Mouse (Mus musculus) kidney, postnatal 0 days (tissue): ENCODE results near the gene Ctbp2. TPM values are rescaled to one million over a fixed set of nuclear protein-coding genes. Genes with fewer than 3 reads are reported as not detected.
A peak's percentile ranks its signal among the peaks of the same experiment; 100 is the strongest.

Experiments used
- ATAC-seq: fragments of 200-750 bp; cut with Nextera tagmentation; replicated peaks from 2 replicates; pipeline ENCODE4 v1.8.0; 2017; ENCODE audit warnings: low read depth, moderate number of reproducible peaks, moderate TSS enrichment, moderate library complexity; ENCODE audit not compliant: low FRiP score
- DNase-seq: peaks from one replicate; pipeline ENCODE4 v3.0.0-alpha.2; 2016; ENCODE audit warnings: low spot score
- H3K27ac ChIP-seq: fragments of 300-500 bp; sonication (generic); 2 replicates; pipeline ENCODE4 v1.5.1; 2014; ENCODE audit warnings: mild to moderate bottlenecking
- H3K27me3 ChIP-seq: fragments of 300-500 bp; sonication (generic); 2 replicates; pipeline ENCODE4 v1.6.1; 2014; ENCODE audit warnings: low read length, mixed read lengths; ENCODE audit not compliant: insufficient read depth
- H3K36me3 ChIP-seq: fragments of 300-500 bp; sonication (generic); 2 replicates; pipeline ENCODE4 v1.6.1; 2014; ENCODE audit warnings: low read length, mixed read lengths; ENCODE audit not compliant: insufficient read depth
- H3K4me1 ChIP-seq: fragments of 300-500 bp; sonication (generic); replicated peaks from 2 replicates; pipeline ENCODE4 v1.6.1; 2014; ENCODE audit warnings: antibody characterized with exemption, low read length, mixed read lengths; ENCODE audit not compliant: insufficient read depth
- H3K4me2 ChIP-seq: fragments of 300-500 bp; sonication (generic); 2 replicates; pipeline ENCODE4 v1.6.1; 2014; ENCODE audit warnings: mild to moderate bottlenecking, low read length, moderate library complexity, mixed read lengths
- H3K4me3 ChIP-seq: fragments of 300-500 bp; sonication (generic); replicated peaks from 2 replicates; pipeline ENCODE4 v1.5.1; 2014; ENCODE audit warnings: low read depth, low read length
- H3K9ac ChIP-seq: fragments of 300-500 bp; sonication (generic); 2 replicates; pipeline ENCODE4 v1.6.1; 2014; ENCODE audit warnings: low read depth, low read length
- H3K9me3 ChIP-seq: fragments of 300-500 bp; sonication (generic); replicated peaks from 2 replicates; pipeline ENCODE4 v1.6.1; 2016; ENCODE audit warnings: low read length, inconsistent platforms, mixed read lengths
- CTCF ChIP-seq: IDR thresholded peaks from 2 replicates; pipeline ENCODE4 v1.5.1; 2016; ENCODE audit warnings: antibody characterized with exemption, low read depth, mild to moderate bottlenecking, moderate library complexity
- WGBS: fragments of 180-500 bp; shearing (Covaris S2); extraction: QIAGEN DNeasy Blood & Tissue Kit; methylation state at CpG from one replicate; pipeline ENCODE4 v1.1.7; 2014; 5-methylcytosine and 5-hydroxymethylcytosine counted together
- polyA plus RNA-seq: library from polyadenylated mRNA; unstranded; fragments of >200 nt; fragmentation: Nextera tagmentation; extraction: Ambion mirVana; gene quantifications from 2 replicates; pipeline ENCODE4 v1.2.1, GENCODE M21; 2015

Gene Ctbp2
- polyA plus RNA-seq, 1 experiment from 2014 or later = 89.1 TPM

GRCm38 (mm10) chr7:132982639-132983038 is 141.5 kb downstream of the Ctbp2 start:
- Histone ChIP-seq H3K4me1 (no peaks in the 10 kb centered on the region), H3K9ac (no peak overlapping the region), H3K27ac (no peak overlapping the region), H3K27me3 (no peaks in the 10 kb centered on the region), H3K36me3 (peaks cover 25% of the 10 kb centered on the region; the same call in 1 of the 2 replicates), H3K4me3 (no peak overlapping the region), H3K9me3 (no peaks in the 10 kb centered on the region), H3K4me2 (no peak overlapping the region)
- ATAC-seq (no peak), DNase-seq (no peak)
- WGBS = 57% methylated on average over 3 of the region's 3 CpGs
- TF ChIP-seq CTCF = no peak

GRCm38 (mm10) chr7:132977981-132978380 is 146.2 kb downstream of the Ctbp2 start:
- H3K4me2 ChIP-seq = no peak overlapping the region
- H3K4me1 ChIP-seq = no peaks in the 10 kb centered on the region
- H3K36me3 ChIP-seq = peaks cover 19% of the 10 kb centered on the region
- no peak overlapping the region for H3K4me3 ChIP-seq
- WGBS = 94% methylated on average over 2 of the region's 2 CpGs
- H3K27ac ChIP-seq = no peak overlapping the region
- DNase-seq (no peak), ATAC-seq (no peak)
- H3K27me3 ChIP-seq = no peaks in the 10 kb centered on the region
- H3K9me3 ChIP-seq = no peaks in the 10 kb centered on the region
- no peak overlapping the region for H3K9ac ChIP-seq
- no peak for TF ChIP-seq CTCF

- H3K4me3 ChIP-seq = no peak overlapping the region
- no peaks in the 10 kb centered on the region for H3K9me3 ChIP-seq
- H3K9ac ChIP-seq = no peak overlapping the region
- H3K27me3 ChIP-seq = no peaks in the 10 kb centered on the region
- DNase-seq (no peak), ATAC-seq (no peak)
- no peaks in the 10 kb centered on the region for H3K4me1 ChIP-seq
- H3K27ac ChIP-seq = no peak overlapping the region
- TF ChIP-seq CTCF = no peak
- H3K36me3 ChIP-seq = peaks cover 7% of the 10 kb centered on the region
- no peak overlapping the region for H3K4me2 ChIP-seq
- 46% methylated on average over 2 of the region's 2 CpGs for WGBS
These were observed 148.1 kb downstream of the Ctbp2 start for GRCm38 (mm10) chr7:132976079-132976478.

- no peak; the same call in 1 of the 2 replicates for ATAC-seq
- H3K9me3 ChIP-seq = no peaks in the 10 kb centered on the region
These were observed 152.1 kb downstream of the Ctbp2 start for GRCm38 (mm10) chr7:132972079-132972478.

GRCm38 (mm10) chr7:132965707-132966106 is 158.4 kb downstream of the Ctbp2 start:
- 85% methylated on average over 2 of the region's 2 CpGs for WGBS
- TF ChIP-seq CTCF = peak; percentile 44
- Histone ChIP-seq H3K4me3 (no peak overlapping the region), H3K4me1 (no peaks in the 10 kb centered on the region), H3K9ac (no peak overlapping the region), H3K36me3 (0 out of 2 replicates have a peak, but pooled peaks cover 6% of the 10 kb centered on the region), H3K4me2 (no peak overlapping the region), H3K27ac (no peak overlapping the region), H3K27me3 (no peaks in the 10 kb centered on the region), H3K9me3 (no peaks in the 10 kb centered on the region)
- DNase-seq (no peak), ATAC-seq (no peak)

More at GRCm38 (mm10) chr7:132972079-132972478, 152.1 kb downstream of the Ctbp2 start:
- no peak overlapping the region for H3K9ac ChIP-seq
- H3K27ac ChIP-seq = no peak overlapping the region
- H3K4me2 ChIP-seq = no peak overlapping the region
- peaks cover 10% of the 10 kb centered on the region; the same call in 1 of the 2 replicates for H3K36me3 ChIP-seq
- H3K4me1 ChIP-seq = no peaks in the 10 kb centered on the region
- no peaks in the 10 kb centered on the region for H3K27me3 ChIP-seq
- 80% methylated on average over 2 of the region's 2 CpGs for WGBS
- TF ChIP-seq CTCF = peak; percentile 24; the same call in 1 of the 2 replicates
- no peak overlapping the region for H3K4me3 ChIP-seq
- peak; percentile 61 for DNase-seq

- Histone ChIP-seq H3K4me2 (no peak overlapping the region), H3K4me3 (no peak overlapping the region), H3K4me1 (no peaks in the 10 kb centered on the region), H3K9me3 (no peaks in the 10 kb centered on the region), H3K9ac (no peak overlapping the region), H3K27ac (no peak overlapping the region), H3K36me3 (0 out of 2 replicates have a peak, but pooled peaks cover 6% of the 10 kb centered on the region), H3K27me3 (no peaks in the 10 kb centered on the region)
- 38% methylated on average over 3 of the region's 3 CpGs for WGBS
- DNase-seq (peak; percentile 73), ATAC-seq (no peak)
- TF ChIP-seq CTCF = no peak
These were observed 159.8 kb downstream of the Ctbp2 start for GRCm38 (mm10) chr7:132964395-132964794.

- Histone ChIP-seq H3K9ac (no peak overlapping the region), H3K36me3 (no peaks in the 10 kb centered on the region), H3K4me1 (no peaks in the 10 kb centered on the region), H3K27me3 (no peaks in the 10 kb centered on the region), H3K4me3 (no peak overlapping the region), H3K4me2 (no peak overlapping the region), H3K27ac (no peak overlapping the region), H3K9me3 (no peaks in the 10 kb centered on the region)
- no peak for TF ChIP-seq CTCF
- no peak for ATAC-seq
- 83% methylated on average over 3 of the region's 3 CpGs for WGBS
- DNase-seq = no peak
These were observed 173.5 kb downstream of the Ctbp2 start for GRCm38 (mm10) chr7:132950613-132951012.
